Mouse (Mus musculus) spleen, embryonic (tissue): Measurements from ENCODE around the gene Agmo.

ENCODE experiments used
- CTCF ChIA-PET: fragments of 350-600 bp; sonication (Branson Sonifier 250); formaldehyde crosslinking; loops from one replicate; lab custom pipeline; 2022; lab: Charles Lee

Agmo gene

GRCm38 (mm10) chr12:37241566-37242021 is at the start of gene Agmo:
Gene Agmo, plus strand, starts transcription at chr12:37241641.
- CTCF ChIA-PET: no interaction called here

DNA sequence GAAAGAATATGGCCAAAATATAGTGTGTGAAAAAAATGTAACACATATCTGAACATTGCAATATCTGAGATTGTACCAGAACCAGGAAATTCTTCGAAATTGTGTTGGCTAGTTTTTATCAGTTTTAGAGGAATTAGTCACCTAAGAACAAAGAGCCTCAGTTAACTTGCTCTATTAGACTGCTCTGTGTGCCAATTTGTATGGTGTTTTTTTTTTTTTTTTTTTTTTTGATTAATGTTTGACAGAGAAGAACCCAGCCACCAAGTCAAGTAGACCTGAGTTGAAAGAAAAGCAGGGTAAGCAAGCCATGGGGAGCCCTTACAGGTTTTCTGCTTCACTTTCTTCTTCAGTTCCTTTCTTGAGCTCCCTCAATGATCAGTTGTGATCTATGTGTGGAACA is 10.3 kb upstream of the Agmo start:
- CTCF ChIA-PET: no interaction called here

DNA sequence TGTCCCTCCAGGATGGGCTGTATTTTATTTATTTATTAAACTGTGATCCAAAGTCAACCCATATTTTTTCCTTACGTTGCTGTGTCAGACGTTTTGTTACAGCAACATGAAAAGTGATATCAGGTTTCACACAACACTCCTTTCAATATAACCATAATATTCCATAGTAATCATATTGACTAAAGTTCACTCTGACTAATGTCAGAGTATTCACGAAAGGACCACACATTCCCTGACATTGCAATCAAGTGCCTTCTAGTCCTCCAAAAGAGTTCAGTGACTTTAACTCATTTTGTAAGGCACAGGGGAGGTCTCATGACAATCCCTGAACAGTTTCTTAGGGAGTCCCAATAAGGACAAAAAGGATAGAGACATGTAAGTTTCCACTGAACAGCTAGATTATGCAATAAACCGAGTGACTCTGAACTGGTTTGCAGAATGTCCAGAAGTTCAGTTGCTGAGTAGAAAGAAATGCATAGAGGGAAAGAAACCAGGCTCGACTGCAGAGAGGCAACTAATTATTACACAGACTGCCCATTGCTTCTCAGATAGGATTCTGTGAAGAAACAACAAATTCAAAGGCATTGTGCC is 371 bp upstream of the Agmo start:
- CTCF ChIA-PET: no interaction called here

DNA sequence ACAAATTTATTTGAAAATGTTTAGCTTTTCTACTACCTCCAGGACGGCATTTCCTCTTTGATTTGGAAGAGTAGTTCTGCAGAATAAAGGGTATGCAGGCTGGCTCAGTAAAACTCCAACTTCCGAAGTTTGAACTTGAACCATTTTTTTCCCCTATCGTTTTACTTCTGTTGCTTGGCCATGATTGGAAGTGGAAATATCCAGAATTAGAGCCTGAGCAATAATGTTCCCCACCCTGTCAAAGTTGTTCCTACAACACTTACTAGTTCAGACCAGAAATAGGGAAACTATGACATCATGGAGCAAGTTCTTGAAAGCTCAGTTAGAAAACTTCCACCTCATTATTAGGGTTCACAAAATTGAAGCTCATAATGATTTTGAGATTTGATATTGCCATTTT is 1.0 kb downstream of the Agmo start:
- CTCF ChIA-PET: no interaction called here

DNA sequence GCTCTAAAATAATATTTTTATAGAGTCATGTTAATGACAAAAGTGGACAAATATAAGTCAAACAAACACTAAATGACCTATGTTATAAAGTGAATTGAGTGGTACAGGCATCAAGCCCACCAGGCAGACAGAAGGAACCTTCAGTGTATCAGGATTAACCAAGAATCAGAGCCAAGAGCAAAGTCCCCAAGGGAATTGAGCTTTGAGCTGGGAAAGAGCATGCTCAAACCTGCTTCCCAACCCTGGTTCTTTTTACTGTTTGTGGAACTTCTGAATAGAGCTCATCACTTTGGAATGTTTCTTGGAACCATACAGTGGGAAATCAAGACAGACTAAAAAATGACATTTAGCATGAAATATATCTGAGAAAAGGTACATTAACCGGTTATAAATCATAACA is 3.4 kb downstream of the Agmo start:
- CTCF ChIA-PET: no interaction called here

DNA sequence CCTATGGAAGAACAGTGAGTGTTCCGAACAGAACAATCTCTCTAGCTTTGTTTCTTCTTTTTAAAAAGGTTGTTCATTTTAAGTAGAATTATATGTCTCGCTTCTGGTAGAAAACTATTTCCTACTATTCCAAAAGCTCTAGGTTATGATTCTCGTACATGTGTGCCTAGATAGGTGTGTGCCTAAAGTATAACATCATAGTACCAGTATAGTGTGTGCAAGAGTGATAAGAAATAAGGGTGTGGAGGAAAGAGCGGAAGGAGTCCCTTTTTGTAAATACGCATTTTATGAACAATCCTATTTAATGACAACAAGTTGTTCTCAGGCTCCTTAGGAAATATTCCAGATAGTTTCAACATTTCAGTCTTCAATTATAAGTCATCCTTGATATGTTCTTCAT is 10.2 kb downstream of the Agmo start:
- CTCF ChIA-PET: no interaction called here

DNA sequence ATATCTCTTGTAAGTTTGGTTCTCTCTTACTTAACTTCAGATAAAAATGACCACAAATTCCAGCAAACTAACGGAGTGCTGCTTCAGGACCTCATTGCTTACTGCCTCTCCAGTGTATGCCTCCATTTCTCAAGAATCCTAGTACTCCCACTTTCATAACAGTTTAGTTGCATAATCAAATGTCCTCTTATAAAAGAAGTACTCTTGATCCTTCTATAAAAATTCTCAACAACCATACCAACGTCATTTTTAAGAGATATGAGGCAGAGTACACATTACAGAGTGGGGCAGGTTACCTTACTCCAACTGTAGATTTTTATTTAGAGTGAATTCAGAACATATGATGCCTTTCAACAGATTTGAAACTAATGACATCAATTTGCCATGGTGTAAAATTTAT is 15.7 kb downstream of the Agmo start:
- CTCF ChIA-PET: no interaction called here

GRCm38 (mm10) chr12:37259771-37260528 is 18.5 kb downstream of the Agmo start:
- CTCF ChIA-PET: no interaction called here

- CTCF ChIA-PET: no interaction called here
Observed at GRCm38 (mm10) chr12:37263685-37264084, 22.2 kb downstream of the Agmo start.

GRCm38 (mm10) chr12:37268636-37269152 is 27.3 kb downstream of the Agmo start:
- CTCF ChIA-PET: no interaction called here

DNA sequence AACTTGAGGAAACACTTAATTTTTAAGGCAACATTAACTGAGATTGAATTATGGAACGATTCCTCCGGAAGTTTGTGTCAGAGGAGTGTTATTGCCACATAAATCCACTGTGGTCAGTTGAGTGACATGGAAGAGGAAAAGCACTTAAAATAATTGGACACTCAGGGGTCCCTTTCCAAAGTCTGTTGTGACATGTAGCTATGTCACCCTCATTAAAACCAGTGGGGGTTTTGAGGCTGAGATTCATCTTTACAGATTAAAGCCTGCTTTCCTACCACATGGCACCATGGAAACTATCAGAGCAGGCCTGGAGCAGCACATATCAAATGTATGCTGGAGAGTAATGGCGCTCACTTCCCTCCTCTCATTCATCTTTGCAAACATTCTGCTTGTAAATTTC is 31.2 kb downstream of the Agmo start:
- CTCF ChIA-PET: no interaction called here

GRCm38 (mm10) chr12:37273964-37274657 is 32.7 kb downstream of the Agmo start:
- CTCF ChIA-PET: no interaction called here

- CTCF ChIA-PET: no interaction called here
Observed at GRCm38 (mm10) chr12:37274658-37275019, 33.2 kb downstream of the Agmo start.

GRCm38 (mm10) chr12:37306956-37307466 is 65.6 kb downstream of the Agmo start:
- CTCF ChIA-PET: no interaction called here

DNA sequence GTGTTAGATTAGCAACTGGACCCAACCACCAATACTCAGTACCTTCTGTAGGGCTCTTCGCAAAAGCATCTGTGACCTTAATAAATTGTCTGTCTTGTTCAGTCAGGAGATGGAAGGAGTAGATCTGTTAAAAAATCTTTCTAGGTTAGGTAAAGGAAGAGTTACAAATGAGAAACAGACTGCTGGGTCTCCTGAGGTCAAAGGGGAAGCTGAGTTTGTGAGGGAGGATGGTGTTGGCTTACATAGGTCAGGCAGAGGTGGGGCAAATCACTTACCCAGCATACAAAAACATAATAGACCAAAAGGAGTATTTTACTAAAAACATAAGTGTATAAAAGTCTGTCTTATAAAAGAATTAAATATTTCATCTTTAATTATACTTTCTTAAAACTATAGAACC is 69.3 kb downstream of the Agmo start:
- CTCF ChIA-PET: no interaction called here

- CTCF ChIA-PET: no interaction called here
Observed at GRCm38 (mm10) chr12:37322860-37323259, 81.4 kb downstream of the Agmo start.

DNA sequence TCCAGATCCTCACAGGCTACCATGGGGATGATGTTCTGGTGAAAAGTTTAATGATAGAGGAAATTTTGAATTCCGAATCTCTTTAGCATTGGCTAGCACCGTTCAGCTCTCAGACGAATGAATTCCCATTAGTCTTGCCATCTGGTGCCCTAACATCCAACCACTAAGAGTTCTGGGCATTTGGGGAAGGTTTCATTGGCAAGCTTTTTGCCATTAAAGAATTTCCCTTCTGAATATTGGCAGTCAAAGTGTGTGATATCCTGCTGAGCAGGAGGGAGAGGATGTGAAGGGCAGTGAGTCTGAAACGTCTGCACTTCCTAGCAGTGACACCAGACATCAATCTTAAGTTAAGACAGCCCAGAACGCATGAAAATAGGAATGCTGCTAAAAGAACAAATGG is 93.5 kb downstream of the Agmo start:
- CTCF ChIA-PET: no interaction called here

- CTCF ChIA-PET: no interaction called here
Observed at GRCm38 (mm10) chr12:37344225-37344624, 102.8 kb downstream of the Agmo start.

GRCm38 (mm10) chr12:37345696-37346095 is 104.3 kb downstream of the Agmo start:
- CTCF ChIA-PET: no interaction called here

- CTCF ChIA-PET: no interaction called here
Observed at GRCm38 (mm10) chr12:37392316-37392715, 150.9 kb downstream of the Agmo start.

- CTCF ChIA-PET: no interaction called here
Observed at GRCm38 (mm10) chr12:37402541-37402940, 161.1 kb downstream of the Agmo start.

- CTCF ChIA-PET: no interaction called here
Observed at GRCm38 (mm10) chr12:37426350-37426749, 184.9 kb downstream of the Agmo start.

DNA sequence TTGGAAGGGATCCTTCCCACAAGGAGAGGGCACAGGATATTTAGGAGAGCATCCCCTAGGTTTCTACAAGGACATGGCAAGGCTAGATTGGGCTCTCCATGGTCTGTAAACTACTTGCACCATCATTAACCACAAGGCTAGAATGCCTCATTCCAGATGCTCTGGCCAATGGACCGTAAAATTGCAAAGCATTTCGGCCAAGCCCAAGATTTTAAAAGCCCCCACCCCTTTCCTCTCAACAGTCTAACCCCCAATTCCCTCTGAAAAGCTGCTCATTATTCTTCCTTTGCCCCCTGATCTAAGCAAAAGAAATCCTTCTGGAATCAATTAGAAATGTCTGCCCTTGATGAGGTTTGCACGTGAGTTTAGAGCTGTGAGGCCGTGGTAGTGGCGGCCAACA is 185.3 kb downstream of the Agmo start:
- CTCF ChIA-PET: no interaction called here
